Mouse (Mus musculus) stomach, embryonic 14.5 days (tissue): ENCODE data around the gene Rps29. TPM values are rescaled to one million over a fixed set of nuclear protein-coding genes. Genes with fewer than 3 reads are reported as not detected.
A peak's percentile ranks its signal among the peaks of the same experiment; 100 is the strongest.

ENCODE experiments used
- ATAC-seq: fragments of 200-750 bp; cut with Nextera tagmentation; 2 replicates; pipeline ENCODE4 v1.8.0; 2017; ENCODE audit warnings: low read depth, moderate TSS enrichment; ENCODE audit not compliant: insufficient number of reproducible peaks, insufficient read depth, low FRiP score
- H3K27ac ChIP-seq: fragments of 300-500 bp; sonication (generic); 2 replicates; pipeline ENCODE4 v1.5.1; 2014; ENCODE audit warnings: mild to moderate bottlenecking, low read length, moderate library complexity, mixed read lengths
- H3K27me3 ChIP-seq: fragments of 300-500 bp; sonication (generic); 2 replicates; pipeline ENCODE4 v1.6.1; 2014; ENCODE audit warnings: low read length, control low read depth, mixed read lengths; ENCODE audit not compliant: control insufficient read depth, insufficient read depth
- H3K36me3 ChIP-seq: fragments of 300-500 bp; sonication (generic); 2 replicates; pipeline ENCODE4 v1.6.1; 2014; ENCODE audit warnings: mild to moderate bottlenecking, control low read depth, low read length, moderate library complexity, mixed read lengths; ENCODE audit not compliant: control insufficient read depth, insufficient read depth
- H3K4me1 ChIP-seq: fragments of 300-500 bp; sonication (generic); 2 replicates; pipeline ENCODE4 v1.6.1; 2014; ENCODE audit warnings: low read length, control low read depth, mixed read lengths; ENCODE audit not compliant: control insufficient read depth, insufficient read depth
- H3K4me2 ChIP-seq: fragments of 300-500 bp; sonication (generic); replicated peaks from 2 replicates; pipeline ENCODE4 v1.6.1; 2014; ENCODE audit warnings: low read depth, low read length, control low read depth
- H3K4me3 ChIP-seq: fragments of 300-500 bp; sonication (generic); 2 replicates; pipeline ENCODE4 v1.5.1; 2014; ENCODE audit warnings: low read depth, low read length, control low read depth
- H3K9ac ChIP-seq: fragments of 300-500 bp; sonication (generic); replicated peaks from 2 replicates; pipeline ENCODE4 v1.6.1; 2014; ENCODE audit warnings: low read depth, mild to moderate bottlenecking, control low read depth, low read length, moderate library complexity, mixed read lengths
- H3K9me3 ChIP-seq: fragments of 300-500 bp; sonication (generic); 2 replicates; pipeline ENCODE4 v1.6.1; 2016; ENCODE audit warnings: low read depth, low read length, control low read depth; ENCODE audit not compliant: control insufficient read depth
- WGBS: fragments of 180-500 bp; shearing (Covaris S2); extraction: QIAGEN DNeasy Blood & Tissue Kit; methylation state at CpG from one replicate; pipeline ENCODE4 v1.1.7; 2014; 5-methylcytosine and 5-hydroxymethylcytosine counted together
- polyA plus RNA-seq: library from polyadenylated mRNA; unstranded; fragments of >200 nt; fragmentation: Nextera tagmentation; extraction: Ambion mirVana; gene quantifications from 2 replicates; pipeline ENCODE4 v1.2.1, GENCODE M21; 2014

The Rps29 gene
- polyA plus RNA-seq, 1 experiment from 2014 or later = 2,274 TPM

DNA sequence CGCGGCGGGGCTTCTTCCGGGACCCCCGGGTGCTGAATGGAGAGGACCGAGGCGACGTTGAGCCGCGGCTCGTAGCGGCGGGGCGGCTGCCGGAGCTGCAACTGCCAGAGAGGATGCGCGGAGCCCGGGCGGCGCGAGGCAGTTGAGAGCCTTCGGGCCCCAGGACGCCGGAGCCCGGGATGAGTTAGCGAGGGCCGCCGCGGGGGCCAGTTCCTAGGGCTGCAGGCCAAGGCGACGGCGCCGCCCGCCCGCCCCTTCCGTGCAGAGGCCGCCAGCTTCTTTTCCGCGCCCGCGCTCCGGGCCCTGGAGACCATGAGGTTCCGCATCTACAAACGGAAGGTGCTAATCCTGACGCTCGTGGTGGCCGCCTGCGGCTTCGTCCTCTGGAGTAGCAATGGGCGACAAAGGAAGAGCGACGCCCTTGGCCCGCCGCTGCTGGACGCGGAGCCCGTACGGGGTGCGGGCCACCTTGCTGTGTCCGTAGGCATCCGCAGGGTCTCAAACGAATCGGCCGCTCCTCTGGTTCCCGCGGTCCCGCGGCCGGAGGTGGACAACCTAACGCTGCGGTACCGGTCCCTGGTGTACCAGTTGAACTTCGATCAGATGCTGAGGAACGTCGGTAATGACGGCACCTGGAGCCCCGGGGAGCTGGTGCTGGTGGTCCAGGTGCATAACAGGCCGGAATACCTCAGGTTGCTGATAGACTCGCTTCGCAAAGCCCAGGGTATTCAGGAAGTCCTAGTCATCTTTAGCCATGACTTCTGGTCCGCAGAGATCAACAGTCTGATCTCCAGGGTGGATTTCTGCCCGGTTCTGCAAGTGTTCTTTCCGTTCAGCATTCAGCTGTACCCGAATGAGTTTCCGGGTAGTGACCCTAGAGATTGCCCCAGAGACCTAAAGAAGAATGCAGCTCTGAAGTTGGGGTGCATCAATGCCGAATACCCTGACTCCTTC lies 25.6 kb upstream of the Rps29 start:
- ATAC-seq = peak; percentile 59; the same call in 1 of the 2 replicates
- Histone ChIP-seq H3K9ac (peak overlapping the region; percentile 84), H3K27me3 (no peaks in the 10 kb centered on the region), H3K4me3 (peak overlapping the region; percentile 76), H3K4me1 (peaks cover 15% of the 10 kb centered on the region), H3K4me2 (peak overlapping the region; percentile 94), H3K36me3 (peaks cover 12% of the 10 kb centered on the region), H3K9me3 (no peaks in the 10 kb centered on the region), H3K27ac (peak overlapping the region; percentile 85; the same call in 1 of the 2 replicates)
- 2% methylated on average over 75 of the region's 86 CpGs for WGBS

DNA sequence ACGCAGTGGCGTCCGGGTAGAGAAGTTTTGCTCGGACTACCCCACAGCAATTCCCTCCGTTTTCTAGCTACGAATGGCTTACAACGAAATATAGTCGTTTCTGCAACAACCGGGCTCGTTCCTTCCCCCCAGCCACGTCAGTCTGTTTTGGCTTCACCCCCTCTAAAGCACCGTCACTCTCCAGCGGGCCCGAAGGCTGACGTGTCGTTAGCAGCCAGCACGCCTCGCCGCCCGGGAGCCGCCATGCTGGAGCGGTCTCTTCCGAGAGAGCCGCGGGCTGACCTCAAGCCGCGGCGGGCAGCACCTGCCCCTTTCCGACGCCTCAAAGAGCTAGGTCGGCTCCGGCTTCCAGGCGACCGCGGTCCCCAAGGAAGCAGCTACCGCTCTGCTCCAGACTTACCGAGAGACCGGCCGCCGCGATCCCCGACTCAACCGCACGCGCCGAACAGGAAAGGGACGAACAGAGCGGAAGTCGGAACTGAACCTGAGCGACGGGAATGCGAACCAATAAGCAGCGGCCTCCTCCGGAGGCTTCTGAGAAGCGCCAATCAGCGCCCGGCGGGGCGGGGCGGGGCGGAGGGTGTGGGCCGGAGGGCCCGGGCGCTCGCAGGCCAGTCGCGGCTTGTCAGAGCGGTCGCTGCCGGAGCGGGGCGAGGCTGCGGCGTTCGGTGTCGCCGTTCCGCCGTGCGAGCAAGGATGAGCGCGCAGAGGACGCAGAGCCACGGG lies 24.8 kb upstream of the Rps29 start, which contains the start of the genes Rpl36al and Mgat2:
TSS of gene Rpl36al (minus strand) at position 501 of the 726 bp plus-strand sequence.
TSS of gene Mgat2 (plus strand) at position 575 of the 726 bp plus-strand sequence.
- peaks cover 15% of the 10 kb centered on the region for H3K4me1 ChIP-seq
- peak within 1 kb of the TSS; percentile 94 for H3K4me2 ChIP-seq
- H3K27ac ChIP-seq = peak within 1 kb of the TSS; percentile 85; the same call in 1 of the 2 replicates
- H3K27me3 ChIP-seq = no peaks in the 10 kb centered on the region
- peak within 1 kb of the TSS; percentile 84 for H3K9ac ChIP-seq
- peak within 1 kb of the TSS; percentile 76 for H3K4me3 ChIP-seq
- peak; percentile 98 for ATAC-seq
- no peaks in the 10 kb centered on the region for H3K9me3 ChIP-seq
- under 1% methylated on average over 84 of the region's 84 CpGs for WGBS
- H3K36me3 ChIP-seq = peaks cover 12% of the 10 kb centered on the region

DNA sequence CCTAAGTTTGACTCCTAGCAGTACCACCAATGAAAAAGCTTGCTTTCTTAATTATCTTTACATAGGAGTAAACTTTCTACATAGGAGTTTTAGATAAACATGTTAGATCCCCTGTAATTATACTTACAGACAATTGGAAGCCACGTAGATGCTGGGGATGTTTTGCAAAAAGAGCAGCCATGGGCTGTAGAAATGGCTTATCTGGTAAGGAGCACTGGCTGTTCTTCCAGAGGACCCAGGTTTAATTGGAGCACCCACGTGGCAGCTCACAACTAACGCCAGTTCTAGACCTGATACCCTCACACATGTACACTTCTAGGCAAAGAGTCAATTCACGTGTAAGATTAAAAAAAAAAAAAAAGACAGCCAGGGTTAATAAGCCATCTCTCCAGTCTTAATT lies 22.8 kb upstream of the Rps29 start:
- Histone ChIP-seq H3K36me3 (peaks cover 7% of the 10 kb centered on the region), H3K27ac (no peak overlapping the region), H3K4me2 (no peak overlapping the region), H3K27me3 (no peaks in the 10 kb centered on the region), H3K9ac (no peak overlapping the region), H3K4me3 (no peak overlapping the region), H3K9me3 (no peaks in the 10 kb centered on the region), H3K4me1 (peaks cover 9% of the 10 kb centered on the region)
- 91% methylated on average over 4 of the region's 4 CpGs for WGBS
- no peak for ATAC-seq

DNA sequence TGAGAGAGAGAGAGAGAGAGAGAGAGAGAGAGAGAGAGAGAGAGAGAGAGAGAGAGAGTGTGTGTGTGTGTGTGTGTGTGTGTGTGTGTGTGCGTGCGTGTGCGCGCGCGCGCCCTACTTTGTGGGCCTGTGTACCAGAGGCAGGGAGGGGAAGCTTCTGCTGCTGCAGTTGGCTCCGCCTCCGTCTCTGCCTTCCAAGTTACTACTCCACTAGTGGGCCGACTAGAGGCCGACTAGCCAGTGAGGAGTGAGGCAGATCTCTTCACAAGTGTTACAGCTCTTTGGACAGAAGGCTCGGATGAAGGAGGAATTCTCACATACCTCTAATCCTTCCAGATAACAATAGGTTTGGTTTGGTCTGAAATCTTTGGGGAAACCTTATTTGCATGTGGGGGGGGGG lies 20.4 kb upstream of the Rps29 start:
- H3K4me1 ChIP-seq = no peaks in the 10 kb centered on the region
- no peak overlapping the region for H3K4me2 ChIP-seq
- no peaks in the 10 kb centered on the region for H3K9me3 ChIP-seq
- H3K27me3 ChIP-seq = no peaks in the 10 kb centered on the region
- WGBS = 62% methylated on average over 12 of the region's 12 CpGs
- ATAC-seq = no peak
- no peak overlapping the region for H3K9ac ChIP-seq
- peaks cover 15% of the 10 kb centered on the region for H3K36me3 ChIP-seq
- no peak overlapping the region for H3K27ac ChIP-seq
- H3K4me3 ChIP-seq = no peak overlapping the region

DNA sequence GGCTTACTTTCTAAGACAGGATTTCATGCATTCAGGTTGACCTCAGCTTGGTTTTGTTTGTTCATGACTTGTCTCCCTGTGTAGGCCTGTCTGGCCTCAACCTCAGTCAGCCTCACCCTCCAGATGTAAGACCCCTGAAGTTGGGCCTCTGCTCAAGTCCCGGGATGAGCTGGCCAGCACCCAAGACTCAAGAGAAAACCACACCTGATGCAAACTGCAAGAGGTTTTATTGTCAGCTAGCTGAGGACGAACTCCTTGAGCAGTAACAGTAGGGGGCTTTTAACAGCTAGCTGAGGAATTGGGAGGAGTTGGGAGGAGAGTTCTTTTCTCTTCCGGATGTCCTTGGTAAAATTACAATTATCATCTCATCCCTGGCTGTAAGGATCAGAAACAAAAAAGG lies 18.5 kb upstream of the Rps29 start:
- H3K9me3 ChIP-seq = no peaks in the 10 kb centered on the region
- no peak overlapping the region for H3K9ac ChIP-seq
- WGBS = 86% methylated on average over 3 of the region's 3 CpGs
- ATAC-seq = no peak
- peaks cover 15% of the 10 kb centered on the region for H3K36me3 ChIP-seq
- H3K27ac ChIP-seq = no peak overlapping the region
- H3K27me3 ChIP-seq = no peaks in the 10 kb centered on the region
- H3K4me2 ChIP-seq = no peak overlapping the region
- H3K4me1 ChIP-seq = no peaks in the 10 kb centered on the region
- no peak overlapping the region for H3K4me3 ChIP-seq

DNA sequence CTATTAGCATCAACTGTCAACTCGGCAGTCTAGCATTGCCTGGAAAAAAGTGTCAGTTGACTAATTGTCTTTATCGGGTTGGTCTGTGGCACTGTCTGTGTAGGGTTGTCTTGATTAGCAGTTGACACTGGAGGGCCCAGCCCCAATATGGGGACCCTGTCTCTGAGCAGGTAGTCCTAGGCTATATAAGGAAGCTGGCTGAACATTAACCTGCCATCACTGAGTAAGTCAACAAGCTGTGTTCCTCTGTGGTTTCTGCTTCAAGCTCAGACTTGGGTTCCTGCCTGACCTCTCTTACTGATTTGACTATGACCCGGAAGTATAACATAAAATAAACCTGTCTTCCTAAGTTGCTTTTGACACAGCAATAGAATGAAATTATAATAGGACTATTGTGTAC lies 17.0 kb upstream of the Rps29 start:
- no peak overlapping the region for H3K9ac ChIP-seq
- H3K4me2 ChIP-seq = no peak overlapping the region
- H3K9me3 ChIP-seq = no peaks in the 10 kb centered on the region
- no peak overlapping the region for H3K27ac ChIP-seq
- WGBS = 82% methylated on average over 3 of the region's 3 CpGs
- H3K36me3 ChIP-seq = peaks cover 11% of the 10 kb centered on the region
- no peak for ATAC-seq
- H3K27me3 ChIP-seq = no peaks in the 10 kb centered on the region
- H3K4me1 ChIP-seq = no peaks in the 10 kb centered on the region
- H3K4me3 ChIP-seq = no peak overlapping the region

DNA sequence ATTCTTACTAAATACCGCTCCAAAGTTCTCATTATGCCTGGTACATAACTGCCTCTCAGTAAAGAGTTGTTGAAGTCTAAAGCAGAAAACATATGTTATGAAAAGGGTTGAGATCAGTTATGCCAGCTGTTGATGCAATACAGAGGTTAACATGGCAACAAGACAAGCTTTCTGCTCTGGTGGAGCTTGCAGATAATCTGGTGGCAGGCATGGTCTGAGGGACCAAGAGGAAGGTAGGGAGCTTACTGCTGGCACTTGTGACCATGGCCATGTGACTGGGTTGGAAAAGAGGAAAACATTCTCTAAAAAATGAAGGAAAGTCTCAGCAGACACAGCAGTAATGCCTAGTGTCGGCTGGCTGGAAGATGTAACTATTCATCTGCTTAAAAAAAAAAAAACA lies 12.3 kb upstream of the Rps29 start:
- H3K9ac ChIP-seq = no peak overlapping the region
- ATAC-seq = no peak
- H3K36me3 ChIP-seq = peaks cover 8% of the 10 kb centered on the region
- no peaks in the 10 kb centered on the region for H3K27me3 ChIP-seq
- no peak overlapping the region for H3K4me2 ChIP-seq
- WGBS = 90% methylated on average over 2 of the region's 2 CpGs
- H3K4me3 ChIP-seq = no peak overlapping the region
- no peaks in the 10 kb centered on the region for H3K9me3 ChIP-seq
- H3K4me1 ChIP-seq = 0 out of 2 replicates have a peak, but pooled peaks cover 8% of the 10 kb centered on the region
- H3K27ac ChIP-seq = no peak overlapping the region

DNA sequence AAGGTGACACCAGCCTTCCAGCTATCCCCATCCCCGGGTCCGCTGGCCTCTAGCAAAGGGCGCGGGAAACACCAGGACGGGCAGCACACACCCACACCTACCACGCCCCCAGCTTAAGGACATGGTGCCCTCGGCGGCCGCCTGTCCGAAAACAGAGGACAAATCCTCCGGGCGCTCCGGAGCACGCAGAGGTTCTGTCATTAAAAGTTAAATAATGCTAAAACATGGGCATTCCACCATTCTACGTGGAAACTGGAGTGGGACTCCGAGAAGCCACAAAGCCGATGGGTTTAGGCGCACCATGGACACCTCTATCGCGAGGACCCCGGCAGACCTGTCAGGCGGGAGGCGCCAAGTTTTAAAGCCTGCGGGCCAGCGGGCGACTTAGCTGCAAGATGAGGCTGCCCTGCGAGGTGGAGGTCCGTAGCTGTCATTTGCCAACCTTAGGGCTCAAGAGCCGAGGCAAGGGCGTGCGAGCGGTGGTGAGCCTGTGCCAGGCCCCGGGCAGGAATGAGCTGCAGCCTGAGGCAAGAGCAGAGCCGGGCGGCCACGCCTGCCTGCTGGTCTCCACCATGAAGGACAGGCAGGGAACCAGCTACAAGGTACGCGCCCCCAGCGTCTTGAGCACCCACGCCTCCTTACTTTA lies 9.6 kb upstream of the Rps29 start, which contains the start of gene Lrr1:
TSS of gene Lrr1 (plus strand) at position 354 of the 646 bp plus-strand sequence.
- 1% methylated on average over 40 of the region's 40 CpGs for WGBS
- Histone ChIP-seq H3K9ac (peak within 1 kb of the TSS; percentile 58), H3K4me3 (peak within 1 kb of the TSS; percentile 89), H3K4me1 (0 out of 2 replicates have a peak, but pooled peaks cover 8% of the 10 kb centered on the region), H3K27me3 (no peaks in the 10 kb centered on the region), H3K27ac (peak within 1 kb of the TSS; percentile 81), H3K9me3 (no peaks in the 10 kb centered on the region), H3K4me2 (peak within 1 kb of the TSS; percentile 69), H3K36me3 (no peaks in the 10 kb centered on the region)
- ATAC-seq = peak; percentile 91
